Mouse (Mus musculus): ENCODE data around the gene Fam221b. TPM values are rescaled to one million over a fixed set of nuclear protein-coding genes. Genes with fewer than 3 reads are reported as not detected.

Fam221b gene
- polyA plus RNA-seq, 1 experiment, result 0.19 TPM

GRCm38 (mm10) chr4:43655656-43656338, 13.1 kb downstream of the Fam221b start:
- H3K9me3 ChIP-seq (replicated peaks; ENCODE audit: control insufficient read depth, insufficient read depth, low read length, poor library complexity, severe bottlenecking), result no peaks in the 10 kb centered on the region
- H3K9ac ChIP-seq (ENCODE audit: low read depth, poor library complexity, severe bottlenecking), result peak overlapping the region; percentile 71
- H3K27me3 ChIP-seq (ENCODE audit: control insufficient read depth, insufficient read depth, low read length, poor library complexity, severe bottlenecking), result no peaks in the 10 kb centered on the region
- TF ChIP-seq CTCF (IDR thresholded peaks at IDR 0.05; ENCODE audit: low read depth, low read length), result no peak
- no peak for TF ChIP-seq POLR2A (IDR thresholded peaks at IDR 0.05; ENCODE audit: insufficient read depth, low read length)
- no peak for TF ChIP-seq EP300 (IDR thresholded peaks at IDR 0.05; ENCODE audit: insufficient read depth, low read depth, low read length)
- H3K27ac ChIP-seq (ENCODE audit: insufficient read depth, low read length), result no peak overlapping the region
- no peaks in the 10 kb centered on the region for H3K36me3 ChIP-seq (ENCODE audit: control insufficient read depth, insufficient read depth, low read length, poor library complexity, severe bottlenecking)
- H3K4me1 ChIP-seq (ENCODE audit: control insufficient read depth, insufficient read depth, low read length), result no peaks in the 10 kb centered on the region
- peak overlapping the region; percentile 85 for H3K4me3 ChIP-seq (ENCODE audit: low read depth, low read length)

- Histone ChIP-seq H3K9me3 (replicated peaks; ENCODE audit: control insufficient read depth, insufficient read depth, low read length, poor library complexity, severe bottlenecking) (no peaks in the 10 kb centered on the region), H3K27me3 (ENCODE audit: control insufficient read depth, insufficient read depth, low read length, poor library complexity, severe bottlenecking) (no peaks in the 10 kb centered on the region), H3K4me3 (ENCODE audit: low read depth, low read length) (0 out of 2 replicates have a peak within 1 kb of the TSS, but pooled peaks have one; percentile 24), H3K4me1 (ENCODE audit: control insufficient read depth, insufficient read depth, low read length) (no peaks in the 10 kb centered on the region), H3K27ac (ENCODE audit: insufficient read depth, low read length) (no peak within 1 kb of the TSS), H3K9ac (ENCODE audit: low read depth, poor library complexity, severe bottlenecking) (no peak within 1 kb of the TSS), H3K36me3 (ENCODE audit: control insufficient read depth, insufficient read depth, low read length, poor library complexity, severe bottlenecking) (no peaks in the 10 kb centered on the region)
- TF ChIP-seq POLR2A (IDR thresholded peaks at IDR 0.05; ENCODE audit: insufficient read depth, low read length), result no peak
- no peak for TF ChIP-seq CTCF (IDR thresholded peaks at IDR 0.05; ENCODE audit: low read depth, low read length)
- no peak for TF ChIP-seq EP300 (IDR thresholded peaks at IDR 0.05; ENCODE audit: insufficient read depth, low read depth, low read length)
These were observed 15.6 kb downstream of the Fam221b start, which contains the start of gene Spag8 for GRCm38 (mm10) chr4:43653161-43654015. Spag8 (minus strand) TSS chr4:43653594.

GRCm38 (mm10) chr4:43652726-43653125, 16.2 kb downstream of the Fam221b start:
- Histone ChIP-seq H3K9me3 (replicated peaks; ENCODE audit: control insufficient read depth, insufficient read depth, low read length, poor library complexity, severe bottlenecking) (no peaks in the 10 kb centered on the region), H3K27ac (ENCODE audit: insufficient read depth, low read length) (no peak overlapping the region)
- TF ChIP-seq CTCF (IDR thresholded peaks at IDR 0.05; ENCODE audit: low read depth, low read length) (no peak), POLR2A (IDR thresholded peaks at IDR 0.05; ENCODE audit: insufficient read depth, low read length) (no peak), EP300 (IDR thresholded peaks at IDR 0.05; ENCODE audit: insufficient read depth, low read depth, low read length) (no peak)

GRCm38 (mm10) chr4:43649783-43650182, 19.2 kb downstream of the Fam221b start:
- no peaks in the 10 kb centered on the region for H3K4me1 ChIP-seq (ENCODE audit: control insufficient read depth, insufficient read depth, low read length)
- no peaks in the 10 kb centered on the region for H3K27me3 ChIP-seq (ENCODE audit: control insufficient read depth, insufficient read depth, low read length, poor library complexity, severe bottlenecking)
- no peaks in the 10 kb centered on the region for H3K9me3 ChIP-seq (replicated peaks; ENCODE audit: control insufficient read depth, insufficient read depth, low read length, poor library complexity, severe bottlenecking)
- no peak for TF ChIP-seq POLR2A (IDR thresholded peaks at IDR 0.05; ENCODE audit: insufficient read depth, low read length)
- TF ChIP-seq EP300 (IDR thresholded peaks at IDR 0.05; ENCODE audit: insufficient read depth, low read depth, low read length), result no peak
- TF ChIP-seq CTCF (IDR thresholded peaks at IDR 0.05; ENCODE audit: low read depth, low read length), result no peak
- H3K27ac ChIP-seq (ENCODE audit: insufficient read depth, low read length), result no peak overlapping the region
- H3K4me3 ChIP-seq (ENCODE audit: low read depth, low read length), result no peak overlapping the region
- H3K9ac ChIP-seq (ENCODE audit: low read depth, poor library complexity, severe bottlenecking), result no peak overlapping the region
- no peaks in the 10 kb centered on the region for H3K36me3 ChIP-seq (ENCODE audit: control insufficient read depth, insufficient read depth, low read length, poor library complexity, severe bottlenecking)

More at GRCm38 (mm10) chr4:43652726-43653125, 16.2 kb downstream of the Fam221b start:
- no peaks in the 10 kb centered on the region for H3K4me1 ChIP-seq (ENCODE audit: control insufficient read depth, insufficient read depth, low read length)
- H3K4me3 ChIP-seq (ENCODE audit: low read depth, low read length), result no peak overlapping the region
- H3K9ac ChIP-seq (ENCODE audit: low read depth, poor library complexity, severe bottlenecking), result no peak overlapping the region
- H3K36me3 ChIP-seq (ENCODE audit: control insufficient read depth, insufficient read depth, low read length, poor library complexity, severe bottlenecking), result no peaks in the 10 kb centered on the region
- no peaks in the 10 kb centered on the region for H3K27me3 ChIP-seq (ENCODE audit: control insufficient read depth, insufficient read depth, low read length, poor library complexity, severe bottlenecking)

GRCm38 (mm10) chr4:43640491-43640890, 28.5 kb downstream of the Fam221b start:
- Histone ChIP-seq H3K9me3 (replicated peaks; ENCODE audit: control insufficient read depth, insufficient read depth, low read length, poor library complexity, severe bottlenecking) (no peaks in the 10 kb centered on the region), H3K4me3 (ENCODE audit: low read depth, low read length) (no peak overlapping the region), H3K9ac (ENCODE audit: low read depth, poor library complexity, severe bottlenecking) (no peak overlapping the region), H3K4me1 (ENCODE audit: control insufficient read depth, insufficient read depth, low read length) (no peaks in the 10 kb centered on the region), H3K27me3 (ENCODE audit: control insufficient read depth, insufficient read depth, low read length, poor library complexity, severe bottlenecking) (no peaks in the 10 kb centered on the region), H3K36me3 (ENCODE audit: control insufficient read depth, insufficient read depth, low read length, poor library complexity, severe bottlenecking) (no peaks in the 10 kb centered on the region), H3K27ac (ENCODE audit: insufficient read depth, low read length) (no peak overlapping the region)
- TF ChIP-seq CTCF (IDR thresholded peaks at IDR 0.05; ENCODE audit: low read depth, low read length) (no peak), EP300 (IDR thresholded peaks at IDR 0.05; ENCODE audit: insufficient read depth, low read depth, low read length) (no peak), POLR2A (IDR thresholded peaks at IDR 0.05; ENCODE audit: insufficient read depth, low read length) (no peak)
